Mouse (Mus musculus): ENCODE measurements at regions not wholly inside any gene's neighbourhood (a gene's known extent, or its start where the extent isn't known, plus 50 kb on each side); places are given as distances from the start of the nearest gene placed in this dataset.

GRCm38 (mm10) chr2:115090430-115091175 is 435.8 kb upstream of the Dph6 start:
- DNase-seq: no peak
- no peaks in the 10 kb centered on the region for H3K27me3 ChIP-seq (ENCODE audit: control insufficient read depth, insufficient read depth, low read length)
- peaks cover 2% of the 10 kb centered on the region; the same call in 1 of the 2 replicates for H3K4me1 ChIP-seq (ENCODE audit: control insufficient read depth, insufficient read depth, low read length)
- TF ChIP-seq EP300 (IDR thresholded peaks at IDR 0.05; ENCODE audit: insufficient read depth, low read depth, low read length): no peak
- no peak for TF ChIP-seq CTCF (IDR thresholded peaks at IDR 0.05)
- TF ChIP-seq POLR2A (IDR thresholded peaks at IDR 0.05; ENCODE audit: insufficient read depth, low read depth, low read length): no peak
- WGBS: 34% methylated on average over 12 of the region's 12 CpGs
- no peaks in the 10 kb centered on the region for H3K36me3 ChIP-seq (ENCODE audit: control insufficient read depth, insufficient read depth, low read length)
- no peak overlapping the region for H3K9ac ChIP-seq (ENCODE audit: low read depth, low read length)
- no peaks in the 10 kb centered on the region for H3K79me2 ChIP-seq (replicated peaks; ENCODE audit: control insufficient read depth, insufficient read depth, low read length)
- intact Hi-C loops (cut with DNase I): no loop called here
- H3K4me3 ChIP-seq: no peak overlapping the region
- no peak overlapping the region for H3K27ac ChIP-seq

DNA sequence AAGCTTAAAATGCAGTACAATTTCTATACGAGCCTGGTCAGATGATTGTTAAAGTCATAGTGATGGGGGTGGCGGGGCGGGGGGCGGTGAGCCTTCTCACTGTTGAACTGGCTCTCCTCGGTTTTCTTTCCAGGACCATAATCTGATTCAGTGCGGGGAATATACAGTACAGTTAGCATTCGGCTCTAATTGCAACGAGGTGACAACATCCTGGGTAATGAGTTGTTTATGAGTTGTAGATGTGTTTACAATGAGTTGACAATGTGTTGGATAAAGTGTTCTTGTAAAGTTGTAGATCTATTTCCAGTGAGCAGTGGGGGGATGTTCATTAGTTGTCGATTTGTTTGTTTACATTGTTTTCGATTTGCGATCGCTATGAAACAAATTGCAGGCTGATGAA is 440.6 kb upstream of the Dph6 start:
- DNase-seq: no peak
- intact Hi-C loops (cut with DNase I): no loop called here
- Histone ChIP-seq H3K9ac (ENCODE audit: low read depth, low read length) (no peak overlapping the region), H3K36me3 (ENCODE audit: control insufficient read depth, insufficient read depth, low read length) (no peaks in the 10 kb centered on the region), H3K79me2 (replicated peaks; ENCODE audit: control insufficient read depth, insufficient read depth, low read length) (no peaks in the 10 kb centered on the region), H3K27me3 (ENCODE audit: control insufficient read depth, insufficient read depth, low read length) (no peaks in the 10 kb centered on the region), H3K4me3 (no peak overlapping the region), H3K27ac (no peak overlapping the region), H3K4me1 (ENCODE audit: control insufficient read depth, insufficient read depth, low read length) (peaks cover 2% of the 10 kb centered on the region; the same call in 1 of the 2 replicates)
- 87% methylated on average over 12 of the region's 12 CpGs for WGBS
- no peak for TF ChIP-seq CTCF (IDR thresholded peaks at IDR 0.05)

DNA sequence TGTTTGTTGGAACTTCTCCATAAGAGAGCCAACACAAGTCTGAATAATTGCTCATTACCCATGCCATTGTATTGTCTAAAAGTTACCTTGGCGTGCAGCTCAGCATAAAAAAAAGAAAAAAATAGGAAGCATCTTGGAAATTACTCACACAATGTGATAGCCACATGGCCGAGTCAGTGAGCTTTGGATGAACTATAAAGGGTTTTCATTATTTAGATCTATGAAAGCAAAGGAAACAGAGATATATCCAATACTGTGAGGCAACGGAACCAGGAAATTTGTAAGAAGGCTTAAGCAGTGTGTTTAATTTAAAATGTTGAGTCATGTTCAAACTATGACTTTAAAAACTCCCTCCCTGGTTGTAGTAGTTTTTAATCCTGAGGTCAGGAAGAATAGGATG is 446.7 kb upstream of the Dph6 start:
- no peak for DNase-seq
- no peaks in the 10 kb centered on the region for H3K4me1 ChIP-seq (ENCODE audit: control insufficient read depth, insufficient read depth, low read length)
- TF ChIP-seq EP300 (IDR thresholded peaks at IDR 0.05; ENCODE audit: insufficient read depth, low read depth, low read length): no peak
- no peak for TF ChIP-seq POLR2A (IDR thresholded peaks at IDR 0.05; ENCODE audit: insufficient read depth, low read depth, low read length)
- TF ChIP-seq CTCF (IDR thresholded peaks at IDR 0.05): no peak
- H3K27me3 ChIP-seq (ENCODE audit: control insufficient read depth, insufficient read depth, low read length): no peaks in the 10 kb centered on the region
- intact Hi-C loops (cut with DNase I): no loop called here
- H3K9ac ChIP-seq (ENCODE audit: low read depth, low read length): no peak overlapping the region
- H3K36me3 ChIP-seq (ENCODE audit: control insufficient read depth, insufficient read depth, low read length): no peaks in the 10 kb centered on the region
- H3K27ac ChIP-seq: no peak overlapping the region
- 38% methylated on average over 3 of the region's 3 CpGs for WGBS
- H3K79me2 ChIP-seq (replicated peaks; ENCODE audit: control insufficient read depth, insufficient read depth, low read length): no peaks in the 10 kb centered on the region
- H3K4me3 ChIP-seq: no peak overlapping the region

DNA sequence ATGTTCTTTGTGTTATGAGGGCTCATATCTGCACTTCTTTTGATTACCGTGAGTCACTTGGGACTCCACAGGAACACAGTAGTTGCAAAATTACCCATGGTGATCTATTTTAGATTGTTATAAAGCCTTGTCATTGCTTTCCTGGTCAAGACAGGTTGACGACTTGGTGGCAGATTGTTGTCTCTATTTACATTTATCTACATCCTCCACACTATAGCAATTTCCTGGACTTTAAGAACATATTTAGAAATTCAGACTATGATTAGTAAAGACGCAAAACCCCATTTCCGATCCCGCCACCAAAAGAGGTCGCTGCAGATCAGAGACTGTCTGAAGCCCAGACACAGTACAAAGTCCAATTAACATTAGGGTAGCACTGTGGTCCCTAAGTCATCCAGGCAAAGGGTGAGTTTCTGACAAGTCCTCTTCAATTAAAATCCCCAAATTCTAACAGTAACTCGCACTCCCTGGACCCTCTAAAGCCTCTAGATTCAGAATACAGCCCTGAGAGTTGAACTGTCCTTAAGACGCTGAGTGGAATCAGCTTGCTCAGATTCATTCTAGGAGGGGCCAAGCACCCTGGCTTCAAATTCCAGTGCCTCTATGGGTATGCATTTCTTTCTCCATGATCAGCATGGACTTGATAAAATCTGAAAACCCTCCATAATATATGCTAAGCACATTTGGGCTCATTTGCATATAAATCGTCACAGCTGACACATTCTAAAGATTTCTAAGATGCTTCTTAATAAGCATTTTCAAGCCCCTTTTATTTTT is 461.9 kb upstream of the BC052040 start:
- Histone ChIP-seq H3K36me3 (ENCODE audit: control insufficient read depth, insufficient read depth, low read length) (no peaks in the 10 kb centered on the region), H3K27ac (no peak overlapping the region), H3K4me3 (no peak overlapping the region), H3K27me3 (ENCODE audit: control insufficient read depth, insufficient read depth, low read length) (no peaks in the 10 kb centered on the region), H3K4me1 (ENCODE audit: control insufficient read depth, insufficient read depth, low read length) (no peaks in the 10 kb centered on the region), H3K79me2 (replicated peaks; ENCODE audit: control insufficient read depth, insufficient read depth, low read length) (no peaks in the 10 kb centered on the region), H3K9ac (ENCODE audit: low read depth, low read length) (no peak overlapping the region)
- WGBS: 67% methylated on average over 9 of the region's 9 CpGs
- TF ChIP-seq POLR2A (IDR thresholded peaks at IDR 0.05; ENCODE audit: insufficient read depth, low read depth, low read length): no peak
- TF ChIP-seq CTCF (IDR thresholded peaks at IDR 0.05): no peak
- no peak for TF ChIP-seq EP300 (IDR thresholded peaks at IDR 0.05; ENCODE audit: insufficient read depth, low read depth, low read length)
- no peak for DNase-seq
- intact Hi-C loops (cut with DNase I): no loop called here

DNA sequence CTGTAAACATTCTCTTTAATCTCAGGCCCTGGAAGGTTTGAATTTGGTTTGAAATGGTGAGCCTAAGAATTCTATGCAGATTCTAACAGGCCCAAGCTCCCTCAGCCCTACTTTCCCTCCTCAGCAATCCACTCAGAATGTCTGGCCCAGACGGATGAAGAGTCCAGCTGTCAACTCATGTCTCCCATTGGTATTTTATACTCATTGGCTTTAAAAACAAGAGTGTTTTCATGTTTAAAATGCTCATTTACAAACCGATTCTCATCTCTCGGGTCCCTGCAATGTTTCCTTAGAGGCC is 461.4 kb upstream of the BC052040 start:
- DNase-seq: no peak
- WGBS: 69% methylated on average over 3 of the region's 3 CpGs
- intact Hi-C loops (cut with DNase I): no loop called here
- TF ChIP-seq EP300 (IDR thresholded peaks at IDR 0.05; ENCODE audit: insufficient read depth, low read depth, low read length) (no peak), POLR2A (IDR thresholded peaks at IDR 0.05; ENCODE audit: insufficient read depth, low read depth, low read length) (no peak), CTCF (IDR thresholded peaks at IDR 0.05) (no peak)
- Histone ChIP-seq H3K27ac (no peak overlapping the region), H3K9ac (ENCODE audit: low read depth, low read length) (no peak overlapping the region), H3K4me3 (no peak overlapping the region), H3K79me2 (replicated peaks; ENCODE audit: control insufficient read depth, insufficient read depth, low read length) (no peaks in the 10 kb centered on the region), H3K27me3 (ENCODE audit: control insufficient read depth, insufficient read depth, low read length) (no peaks in the 10 kb centered on the region), H3K36me3 (ENCODE audit: control insufficient read depth, insufficient read depth, low read length) (no peaks in the 10 kb centered on the region), H3K4me1 (ENCODE audit: control insufficient read depth, insufficient read depth, low read length) (no peaks in the 10 kb centered on the region)

DNA sequence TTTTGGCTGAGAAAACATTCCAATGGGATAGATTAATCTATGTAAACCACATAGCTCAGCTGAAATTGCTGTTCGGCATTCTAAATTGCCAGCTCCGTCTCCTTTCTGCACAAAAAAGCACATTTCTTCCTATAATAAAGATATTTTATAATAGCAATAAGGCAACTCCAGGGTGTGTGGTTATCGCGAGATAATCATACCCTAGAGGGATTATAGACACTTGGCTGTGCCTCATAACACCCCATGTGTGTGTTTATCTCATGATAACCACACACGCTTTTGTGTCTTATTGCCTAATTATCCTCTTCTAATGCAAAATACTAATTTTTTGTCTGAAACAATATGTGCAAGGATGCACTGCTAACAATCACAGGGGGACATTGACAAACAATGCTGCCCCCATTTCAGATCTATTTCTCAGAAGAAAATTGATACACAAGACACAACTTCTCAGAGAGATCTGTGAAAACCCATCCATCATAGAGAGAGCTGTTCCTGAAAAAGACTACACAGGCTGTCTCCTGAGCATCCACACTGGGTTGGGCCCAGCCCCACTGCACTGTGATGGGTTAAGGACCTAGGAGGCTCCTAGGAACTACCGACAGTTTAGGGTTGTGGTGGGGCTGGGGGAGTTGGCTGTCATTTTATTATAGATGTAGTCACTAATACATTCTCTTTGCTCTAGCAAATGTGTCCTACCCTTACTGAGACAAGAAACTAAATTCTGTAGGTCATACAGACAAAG is 454.7 kb upstream of the BC052040 start:
- no peaks in the 10 kb centered on the region for H3K36me3 ChIP-seq (ENCODE audit: control insufficient read depth, insufficient read depth, low read length)
- H3K79me2 ChIP-seq (replicated peaks; ENCODE audit: control insufficient read depth, insufficient read depth, low read length): no peaks in the 10 kb centered on the region
- no peak for DNase-seq
- H3K4me1 ChIP-seq (ENCODE audit: control insufficient read depth, insufficient read depth, low read length): no peaks in the 10 kb centered on the region
- intact Hi-C loops (cut with DNase I): no loop called here
- H3K27ac ChIP-seq: no peak overlapping the region
- WGBS: 80% methylated on average over 6 of the region's 6 CpGs
- H3K9ac ChIP-seq (ENCODE audit: low read depth, low read length): no peak overlapping the region
- no peak for TF ChIP-seq EP300 (IDR thresholded peaks at IDR 0.05; ENCODE audit: insufficient read depth, low read depth, low read length)
- TF ChIP-seq CTCF (IDR thresholded peaks at IDR 0.05): no peak
- no peak for TF ChIP-seq POLR2A (IDR thresholded peaks at IDR 0.05; ENCODE audit: insufficient read depth, low read depth, low read length)
- no peak overlapping the region for H3K4me3 ChIP-seq
- H3K27me3 ChIP-seq (ENCODE audit: control insufficient read depth, insufficient read depth, low read length): no peaks in the 10 kb centered on the region

Data from heart, adult 2 months (tissue).